Mouse (Mus musculus): ENCODE measurements at regions not wholly inside any gene's neighbourhood (a gene's known extent, or its start where the extent isn't known, plus 50 kb on each side); places are given as distances from the start of the nearest gene placed in this dataset.
A peak's percentile ranks its signal among the peaks of the same experiment; 100 is the strongest.

DNA sequence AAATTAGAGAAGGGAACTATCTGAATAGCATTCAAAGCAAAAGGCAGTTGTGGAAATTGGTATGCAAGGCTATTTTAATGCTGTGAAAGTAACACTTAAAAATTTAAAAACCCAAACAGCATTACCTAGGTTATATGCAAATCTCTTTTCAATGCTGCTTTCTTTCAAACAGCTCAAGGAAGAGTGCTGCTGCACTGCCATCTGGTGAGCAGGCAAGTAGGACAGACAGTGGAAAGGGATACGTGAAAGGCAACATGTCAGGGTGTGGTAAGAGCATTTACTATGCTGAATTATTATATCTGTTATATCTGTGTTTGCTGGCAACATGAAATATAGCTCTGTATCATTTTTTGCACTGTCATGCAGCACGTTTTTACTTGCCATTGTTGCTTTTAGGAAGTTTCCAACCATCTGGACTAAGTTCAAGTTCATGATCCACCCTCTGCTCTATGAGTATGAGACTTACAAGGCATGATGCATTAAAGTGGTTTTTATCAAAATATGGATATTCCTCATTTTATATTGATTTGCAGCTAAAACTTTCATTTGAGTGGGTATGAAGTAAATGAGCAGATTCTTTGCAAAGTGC lies 1223.0 kb downstream of the Dnajb9 start:
- ATAC-seq (replicated peaks; ENCODE audit: poor library complexity): no peak

DNA sequence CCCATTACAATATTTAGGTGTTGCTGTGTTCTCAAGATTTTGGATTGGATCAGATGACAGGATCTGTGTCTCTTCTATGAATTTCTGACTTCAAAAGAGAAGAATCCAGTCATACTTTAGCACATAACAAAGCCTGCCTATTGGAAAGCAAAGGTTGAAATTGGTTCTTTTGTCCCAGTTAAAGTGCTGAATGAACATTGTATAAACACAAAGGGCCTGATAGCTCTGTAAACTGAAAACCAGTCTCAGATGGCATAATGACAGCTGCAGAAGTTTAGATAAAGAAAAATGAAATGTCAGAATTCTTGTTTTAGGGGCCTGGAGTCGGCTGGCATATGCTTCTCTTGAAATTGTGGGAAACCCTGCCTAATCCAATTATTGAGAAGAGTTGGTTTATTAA lies 1223.6 kb downstream of the Dnajb9 start:
- no peak for ATAC-seq (replicated peaks; ENCODE audit: poor library complexity)

DNA sequence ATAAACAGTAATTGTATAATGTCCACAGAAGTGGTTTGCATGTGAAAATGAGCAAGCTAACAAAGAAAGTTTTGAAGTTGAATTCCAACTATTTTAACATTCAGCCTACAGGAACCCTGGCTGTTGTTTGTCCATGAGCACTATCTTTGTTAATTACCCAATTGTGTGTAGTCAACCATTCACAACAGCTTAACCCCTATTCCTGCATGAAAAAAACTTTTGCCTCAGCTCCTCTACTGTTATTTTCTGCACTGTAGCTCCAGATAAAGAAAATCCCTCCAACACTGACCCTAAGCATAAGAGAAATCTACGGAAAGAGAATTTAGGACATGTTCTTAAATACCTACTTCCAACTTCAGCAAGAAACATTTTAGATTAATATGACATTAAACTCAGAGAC lies 1224.0 kb downstream of the Dnajb9 start:
- no peak for ATAC-seq (replicated peaks; ENCODE audit: poor library complexity)

DNA sequence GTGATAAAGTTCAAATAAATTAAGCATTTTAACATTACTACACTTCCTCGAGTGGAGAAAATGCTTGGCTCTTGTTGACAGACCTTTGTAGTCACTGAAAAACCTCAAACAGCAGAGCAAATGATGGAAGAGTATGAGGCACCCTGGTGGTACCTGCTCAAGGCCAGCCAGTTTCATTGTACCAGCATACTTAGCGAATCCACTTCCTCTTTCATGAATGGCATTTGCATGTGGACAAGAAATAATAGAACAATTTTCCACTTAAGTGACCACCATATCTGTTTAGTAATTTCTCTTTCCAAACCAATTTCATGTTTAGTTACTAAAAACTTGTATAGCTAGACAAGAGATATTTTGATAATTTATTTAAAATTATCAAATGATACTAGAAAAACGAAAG lies 1231.3 kb downstream of the Dnajb9 start:
- no peak for ATAC-seq (replicated peaks; ENCODE audit: poor library complexity)

DNA sequence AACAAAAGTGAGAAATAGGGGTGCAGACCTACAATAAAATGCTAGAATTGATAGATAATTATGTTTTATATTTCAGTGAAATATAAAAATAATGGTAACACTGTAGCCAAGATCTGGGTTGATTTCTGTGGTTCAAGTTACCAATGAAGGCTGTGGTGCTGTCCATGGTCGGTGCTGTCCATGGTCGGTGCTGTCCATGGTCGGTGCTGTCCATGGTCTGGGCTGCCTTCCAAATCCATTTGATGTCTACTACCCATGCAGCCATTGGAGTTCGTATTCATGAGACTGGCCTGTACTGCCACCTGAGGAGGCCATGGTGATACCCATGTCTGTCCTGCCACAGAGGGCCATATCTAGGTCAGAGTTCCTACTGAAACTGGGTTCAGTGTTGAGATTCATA lies 1237.4 kb downstream of the Dnajb9 start:
- ATAC-seq (replicated peaks; ENCODE audit: poor library complexity): peak; percentile 39; the same call in 1 of the 2 replicates

DNA sequence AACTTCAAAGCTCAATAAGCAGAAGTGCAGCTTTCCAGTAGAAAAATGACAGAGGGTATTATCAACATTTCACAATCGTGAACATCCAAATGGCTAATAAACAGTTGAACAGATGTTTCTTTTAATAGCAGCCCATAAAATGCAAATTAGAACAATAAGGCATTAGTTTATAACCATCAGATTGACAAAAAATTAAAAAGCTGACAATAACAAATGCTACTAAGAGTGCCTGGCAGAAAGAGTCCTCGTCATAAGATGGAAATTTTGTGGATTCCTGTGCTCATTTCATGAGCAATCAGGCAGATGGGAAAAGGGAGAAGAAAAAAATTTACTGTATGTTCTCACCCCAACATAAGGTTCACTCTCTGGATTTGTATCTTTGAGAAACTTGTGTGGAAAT lies 1248.6 kb downstream of the Dnajb9 start:
- ATAC-seq (replicated peaks; ENCODE audit: poor library complexity): no peak

DNA sequence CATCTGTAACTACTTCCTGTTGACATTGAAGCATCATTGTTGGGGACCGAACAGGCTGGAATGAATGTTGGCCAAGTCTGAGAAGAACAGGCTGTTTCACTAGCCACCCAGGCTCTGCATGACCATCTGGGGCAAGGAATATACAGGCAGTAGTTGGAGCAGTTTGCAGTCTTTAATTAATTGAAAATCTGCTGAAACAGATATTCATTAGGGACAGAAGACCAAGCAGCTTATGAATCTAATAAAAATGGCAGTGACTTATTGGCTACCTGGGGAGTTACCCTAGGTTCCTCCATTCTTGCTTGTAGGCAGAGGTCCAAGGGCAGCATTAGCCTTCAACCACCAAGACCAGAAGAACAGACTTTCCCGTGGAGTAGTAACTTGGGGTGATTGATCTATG lies 1262.2 kb downstream of the Dnajb9 start:
- no peak for ATAC-seq (replicated peaks; ENCODE audit: poor library complexity)

DNA sequence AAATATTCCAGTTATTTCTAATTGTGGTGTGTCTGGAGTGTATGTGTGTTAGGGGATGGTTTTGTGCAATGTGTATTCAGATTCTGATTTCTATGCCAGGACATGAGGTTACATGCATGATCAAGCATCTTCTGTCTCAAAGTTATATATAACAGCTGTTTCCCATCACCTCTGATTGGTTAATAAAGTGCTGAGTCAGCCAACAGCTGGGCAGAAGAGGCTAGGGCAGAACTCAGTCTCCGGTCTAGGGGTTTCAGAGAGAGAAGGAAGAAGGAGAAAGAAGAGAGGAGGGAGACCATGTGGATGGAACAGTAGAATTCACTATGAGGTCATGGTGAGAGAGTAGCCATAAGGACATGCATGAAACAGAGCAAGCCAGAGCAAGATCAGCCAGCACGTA lies 1295.8 kb downstream of the Dnajb9 start:
- no peak for ATAC-seq (replicated peaks; ENCODE audit: poor library complexity)
